Mouse (Mus musculus): Measurements from ENCODE around the gene Cyb5r3.

Cyb5r3 gene

GRCm38 (mm10) chr15:83172492-83173429 lies at the start of gene Cyb5r3:
Gene Cyb5r3, minus strand, starts transcription at chr15:83172592.
- DNase-seq (ENCODE audit: low spot score in 2 of 2), result no peak

GRCm38 (mm10) chr15:83221721-83222120 lies 49.3 kb upstream of the Cyb5r3 start:
- no peak for DNase-seq (ENCODE audit: low spot score in 2 of 2)

GRCm38 (mm10) chr15:83220368-83221013 lies 48.1 kb upstream of the Cyb5r3 start:
- no peak for DNase-seq (ENCODE audit: low spot score in 2 of 2)

GRCm38 (mm10) chr15:83215322-83216216 lies 43.2 kb upstream of the Cyb5r3 start:
- no peak for DNase-seq (ENCODE audit: low spot score in 2 of 2)

- DNase-seq (ENCODE audit: low spot score in 2 of 2), result no peak
These were observed 37.8 kb upstream of the Cyb5r3 start for GRCm38 (mm10) chr15:83210229-83210628.

GRCm38 (mm10) chr15:83209719-83210118 lies 37.3 kb upstream of the Cyb5r3 start:
- no peak for DNase-seq (ENCODE audit: low spot score in 2 of 2)

GRCm38 (mm10) chr15:83209092-83209695 lies 36.8 kb upstream of the Cyb5r3 start:
- DNase-seq (ENCODE audit: low spot score in 2 of 2), result no peak

GRCm38 (mm10) chr15:83204731-83205451 lies 32.5 kb upstream of the Cyb5r3 start:
- DNase-seq (ENCODE audit: low spot score in 2 of 2), result no peak

GRCm38 (mm10) chr15:83202412-83202811 lies 30.0 kb upstream of the Cyb5r3 start:
- no peak for DNase-seq (ENCODE audit: low spot score in 2 of 2)

- DNase-seq (ENCODE audit: low spot score in 2 of 2), result no peak
These were observed 21.0 kb upstream of the Cyb5r3 start for GRCm38 (mm10) chr15:83193413-83193812.

GRCm38 (mm10) chr15:83182351-83182750 lies 10.0 kb upstream of the Cyb5r3 start:
- DNase-seq (ENCODE audit: low spot score in 2 of 2), result no peak

- DNase-seq (ENCODE audit: low spot score in 2 of 2), result no peak
These were observed 9.5 kb upstream of the Cyb5r3 start for GRCm38 (mm10) chr15:83181800-83182330.

GRCm38 (mm10) chr15:83180004-83180403 lies 7.6 kb upstream of the Cyb5r3 start:
- no peak for DNase-seq (ENCODE audit: low spot score in 2 of 2)

- DNase-seq (ENCODE audit: low spot score in 2 of 2), result no peak
These were observed 4.3 kb upstream of the Cyb5r3 start for GRCm38 (mm10) chr15:83176653-83177052.

- no peak for DNase-seq (ENCODE audit: low spot score in 2 of 2)
These were observed 1.8 kb upstream of the Cyb5r3 start for GRCm38 (mm10) chr15:83173914-83174884.

- DNase-seq (ENCODE audit: low spot score in 2 of 2), result peak; percentile 96 to 97
These were observed 495 bp downstream of the Cyb5r3 start for GRCm38 (mm10) chr15:83171712-83172481.

GRCm38 (mm10) chr15:83170956-83171659 lies 1.3 kb downstream of the Cyb5r3 start:
- DNase-seq (ENCODE audit: low spot score in 2 of 2), result no peak
